Comparison of ENCODE assay signal across 13 mouse cellular contexts in genomic region chr12:80427683-80428082, GRCm38 (mm10). TPM values are rescaled to one million over a fixed set of nuclear protein-coding genes. Genes with fewer than 3 reads are reported as not detected.
DNase-seq lines count a peak whose midpoint lies in the region.
"Had no signal": no experiment of that assay in that cellular context is flagged by ENCODE, and none has a peak within 500 bp of the region (broad histone marks: within the 10 kb centered on the region; RNA-seq: fewer than 3 reads in every experiment).

No protein-coding gene starts in this region.

- intact Hi-C loops in heart, postnatal 25 days (cut with DNase I), result no loop called here
- intact Hi-C loops in heart, postnatal 10 days (cut with DNase I), result no loop called here

- peak; percentile 20 for DNase-seq in cerebellum, adult 9-11 months
- no peak for DNase-seq in cerebellum, postnatal 4 days (ENCODE audit: low spot score in 2 of 2)
- DNase-seq in heart, adult 8-10 months (ENCODE audit: low spot score), result peak; percentile 27
- DNase-seq in heart, postnatal 25 days (ENCODE audit: low spot score), result no peak
- peak; percentile 15 to 34 for DNase-seq in cerebellum, postnatal 36 days
- peak; percentile 36 to 40 for DNase-seq in heart, postnatal 10 days
- no peak for DNase-seq in adipocyte (ENCODE audit: low spot score)
- DNase-seq: adrenal gland, adult 2 months; gastrocnemius, postnatal 36 days; kidney, adult 8-10 months; kidney, postnatal 10 days; lung, embryonic 14.5 days; right cerebral cortex, postnatal 14 days had no signal

RNA-seq across cellular contexts. Expression of gene Dcaf5, which starts 8.7 kb away (rescaled TPM):
- 10 to 100 TPM; 30.8 to 46.6 (median 38.2) TPM for total RNA-seq in heart, adult 8-10 months (2022)
- 10 to 100 TPM; 33.0 to 35.4 TPM for total RNA-seq in heart, postnatal 25 days (2021)
- total RNA-seq in heart, postnatal 10 days (2021), result 10 to 100 TPM; 34.0 to 42.4 TPM

RNA-seq across cellular contexts. Expression of gene Exd2, which starts 35.2 kb away (rescaled TPM):
- 10 to 100 TPM; 11.4 to 19.1 (median 15.9) TPM for total RNA-seq in heart, adult 8-10 months (2022)
- 10 to 100 TPM; 14.3 to 14.4 TPM for total RNA-seq in heart, postnatal 25 days (2021)
- 10 to 100 TPM; 12.8 to 13.3 TPM for total RNA-seq in heart, postnatal 10 days (2021)

Comparison
In these comparisons a context has a peak if more than half of its experiments do, and no peak if none do; other contexts are left out.
1. DNase-seq: peak in cerebellum, adult 9-11 months (single experiment), heart, adult 8-10 months (single experiment), cerebellum, postnatal 36 days (2 of 2) and heart, postnatal 10 days (2 of 2); none in cerebellum, postnatal 4 days (0 of 2), heart, postnatal 25 days (single experiment) and adipocyte (single experiment).